ENCODE assay signal across 8 mouse cellular contexts in genomic region chr11:97041022-97041899, GRCm38 (mm10). TPM values are rescaled to one million over a fixed set of nuclear protein-coding genes. Genes with fewer than 3 reads are reported as not detected.
A peak's percentile ranks its signal among the peaks of the same experiment; 100 is the strongest.
DNase-seq lines count a peak whose midpoint lies in the region; ATAC-seq and TF ChIP-seq lines count a peak whose summit lies in the region.

TSS of gene Lrrc46 (minus strand) at chr11:97041407.
TSS of gene Mrpl10 (plus strand) at chr11:97041560.

- H3K27me3 ChIP-seq in Patski, result no peaks in the 10 kb centered on the region
- H3K27me3 ChIP-seq in hindbrain, embryonic 12.5 days, result no peaks in the 10 kb centered on the region

- H3K9me3 ChIP-seq in hindbrain, embryonic 12.5 days (replicated peaks), result no peaks in the 10 kb centered on the region

- peak; percentile 47 for ATAC-seq in Patski
- peak; percentile 89 for ATAC-seq in hindbrain, embryonic 12.5 days (ENCODE audit: low FRiP score)

- no peak for TF ChIP-seq CTCF in Patski (IDR thresholded peaks at IDR 0.05)

- peak within 1 kb of the TSS; percentile 82 for H3K4me3 ChIP-seq in hindbrain, embryonic 12.5 days

- WGBS in hindbrain, embryonic 12.5 days, result under 1% methylated on average over 44 of the region's 48 CpGs

- peak within 1 kb of the TSS; percentile 81 for H3K4me2 ChIP-seq in hindbrain, embryonic 12.5 days (replicated peaks)

- in situ Hi-C loops in Patski (cut with MboI; ENCODE audit: low pct_unique_long_range_greater_than_20kb), result no loop called here

- peak within 1 kb of the TSS; percentile 89 for H3K9ac ChIP-seq in hindbrain, embryonic 12.5 days

- peak within 1 kb of the TSS; percentile 83 for H3K27ac ChIP-seq in hindbrain, embryonic 12.5 days

- H3K4me1 ChIP-seq in hindbrain, embryonic 12.5 days, result peaks cover 14% of the 10 kb centered on the region

- no peak for DNase-seq in Patski (ENCODE audit: low read depth, low spot score)
- peak; percentile 97 for DNase-seq in cerebellum, postnatal 10 days
- peak; percentile 78 to 82 for DNase-seq in frontal cortex, postnatal 10 days (ENCODE audit: low spot score in 2 of 2)
- peak; percentile 87 to 89 for DNase-seq in layer of hippocampus, postnatal 10 days (ENCODE audit: low spot score in 2 of 2)
- DNase-seq in lung, postnatal 10 days, result peak; percentile 92
- peak; percentile 81 for DNase-seq in ovary, postnatal 14 days (ENCODE audit: low spot score)
- peak; percentile 83 to 95 for DNase-seq in thymus, postnatal 10 days (ENCODE audit: low spot score in 2 of 2)

- CTCF ChIA-PET in Patski (lab: Charles Lee), result interaction anchor here (1.0 to 2.0 kb wide), 3 partner anchors 9 to 11 kb away, joined by 3 to 9 read pairs (median 3); partner anchors contain the start of genes Osbpl7 and Scrn2

- H3K36me3 ChIP-seq in hindbrain, embryonic 12.5 days, result peaks cover 15% of the 10 kb centered on the region; the same call in 1 of the 2 replicates

- POLR2A ChIA-PET in Patski (lab: Charles Lee), result interaction anchor here (0.8 kb wide), 1 partner anchor 12 kb away, joined by 3 read pairs; the partner anchor contains the start of gene Scrn2

RNA-seq across cellular contexts. Expression of gene Lrrc46, which starts in this region (rescaled TPM):
- 5.4 TPM for polyA plus RNA-seq in Patski (2021)
- polyA plus RNA-seq in hindbrain, embryonic 12.5 days (2016; fragmentation: Nextera tagmentation; extraction: Ambion mirVana), result 4.8 and 5.1 TPM in 2 replicates
- 1 to 10 TPM in 1 of 2 experiments, under 1 TPM in 1; 0.83 to 1.6 TPM for total RNA-seq in layer of hippocampus, postnatal 10 days (2021)

RNA-seq across cellular contexts. Expression of gene Mrpl10, which starts in this region (rescaled TPM):
- 87.0 TPM for polyA plus RNA-seq in Patski (2021)
- 64.8 and 70.1 TPM in 2 replicates for polyA plus RNA-seq in hindbrain, embryonic 12.5 days (2016; fragmentation: Nextera tagmentation; extraction: Ambion mirVana)
- 10 to 100 TPM; 74.4 to 76.7 TPM for total RNA-seq in layer of hippocampus, postnatal 10 days (2021)
